Mouse (Mus musculus): ENCODE data around the gene Cox6a1.

DNA sequence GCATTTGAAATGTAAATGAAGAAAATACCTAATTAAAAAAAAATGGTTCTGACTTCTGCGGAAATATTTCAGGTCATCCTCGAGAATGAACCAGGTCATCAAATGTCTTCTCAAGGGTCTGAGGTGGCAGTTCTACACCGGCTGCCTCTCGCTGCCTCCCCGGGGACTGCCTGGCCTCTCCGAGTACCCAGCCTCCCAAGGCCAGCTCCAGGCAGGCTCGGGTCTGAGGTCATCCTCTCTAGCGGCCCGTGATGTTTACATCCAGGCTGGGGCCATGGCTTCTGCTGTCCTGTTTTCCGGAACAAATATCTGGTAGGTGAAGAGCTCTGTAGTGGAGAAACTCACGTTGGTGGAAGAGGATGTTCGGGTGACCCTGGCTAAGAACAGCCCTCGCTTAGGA, 6.3 kb upstream of the Cox6a1 start:
- TF ChIP-seq CTCF (IDR thresholded peaks at IDR 0.05; ENCODE audit: control insufficient read depth, insufficient read depth, insufficient replicate concordance, low read depth, low read length) (no peak), POLR2A (IDR thresholded peaks at IDR 0.05; ENCODE audit: control insufficient read depth, low read depth, low read length) (no peak)

All from testis, adult 2 months (tissue).